Mouse (Mus musculus) T-helper 1 cell (primary cell): ENCODE data around the gene Rad9b.

Experiments
- in situ Hi-C: fragments of 300-600 bp; cut with MboI, MseI; formaldehyde crosslinking; loops from one replicate; pipeline ENCODE4 v1.15.1; 2025; ENCODE audit warnings: high pct_unique_total_duplicates

Rad9b gene

DNA sequence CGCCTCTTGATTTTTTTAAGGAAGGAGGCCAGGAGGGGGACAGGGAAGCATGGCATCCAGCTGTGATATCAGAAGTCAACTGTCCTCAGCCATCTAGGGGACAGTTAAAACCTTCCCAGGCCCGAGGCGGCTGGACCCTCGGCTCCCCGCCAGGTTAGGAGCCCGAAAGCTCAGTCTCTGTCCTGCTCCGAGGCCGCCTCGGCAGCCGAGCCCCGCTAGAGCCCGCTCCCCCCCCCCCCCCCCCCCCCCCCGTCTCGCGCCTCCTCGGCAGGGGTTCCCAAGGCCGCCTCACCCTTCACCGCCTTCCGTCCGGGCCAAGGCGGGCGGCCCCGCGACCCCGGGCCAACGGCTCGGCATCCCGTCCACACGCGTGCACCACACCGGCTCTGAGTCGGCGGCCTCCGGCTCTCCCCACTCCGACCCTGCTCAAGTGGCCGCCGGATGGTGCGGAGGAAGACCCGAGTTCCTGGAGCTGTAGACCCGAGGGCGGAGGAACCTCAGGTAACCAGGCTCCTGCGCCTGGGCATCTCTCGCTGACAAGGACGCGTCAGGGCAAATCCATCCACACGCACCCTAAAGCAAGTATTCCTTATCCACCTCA, 17.7 kb upstream of the Rad9b start, which contains the start of gene Gpn3:
Gene Gpn3, plus strand, starts transcription at position 286 of the 601 bp plus-strand sequence.
- in situ Hi-C loops = no loop called here

DNA sequence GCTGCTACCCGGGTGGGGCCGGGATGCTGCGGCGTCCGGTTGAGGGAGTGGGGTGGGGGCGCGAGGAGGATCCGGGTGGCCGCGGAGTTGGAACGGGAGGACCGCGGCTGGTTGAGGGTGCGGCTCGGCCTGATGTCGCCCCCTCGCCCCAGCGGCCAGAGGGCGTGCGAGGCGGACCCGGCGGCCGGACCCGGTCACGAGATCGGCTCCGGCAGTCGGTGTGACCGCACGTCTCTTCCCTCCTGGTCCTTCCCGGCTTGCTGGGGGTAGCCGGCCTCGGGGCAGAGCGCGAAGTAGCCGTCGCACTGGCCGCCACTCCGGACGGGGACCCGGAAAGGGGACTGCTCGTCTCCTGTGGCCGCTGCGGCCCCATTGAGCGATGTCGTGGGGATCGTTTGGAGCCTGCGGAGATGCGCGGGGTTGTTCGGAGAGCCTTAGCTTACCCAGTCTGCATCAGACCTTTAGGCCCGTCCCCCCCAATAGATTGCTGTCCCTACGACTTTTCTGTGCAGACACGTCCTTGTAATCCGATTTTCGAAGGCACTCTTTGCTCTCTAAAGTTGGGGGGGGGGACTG, 547 bp upstream of the Rad9b start:
- in situ Hi-C loops = loop anchor here (5.0 kb wide), 1 partner anchor 87 kb away; no protein-coding TSS in a partner anchor

DNA sequence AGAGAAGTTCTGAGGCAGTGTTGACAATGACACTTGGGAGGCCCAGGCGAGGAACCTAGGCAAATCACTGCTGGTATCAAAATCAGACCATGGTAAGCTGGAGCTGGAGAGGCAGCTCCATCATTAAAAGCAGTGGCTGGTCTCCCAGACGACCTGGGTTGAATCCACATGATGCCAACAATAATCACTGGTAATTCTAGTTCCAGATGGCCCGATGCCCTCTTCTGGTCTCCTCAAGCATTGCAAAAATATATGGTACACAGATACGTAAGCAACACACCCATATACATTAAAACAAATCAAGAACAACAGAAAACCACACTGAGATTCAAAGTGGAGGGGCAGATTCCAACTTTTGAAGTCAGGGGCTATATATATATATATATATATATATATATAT, 8.3 kb downstream of the Rad9b start:
- in situ Hi-C loops = no loop called here

DNA sequence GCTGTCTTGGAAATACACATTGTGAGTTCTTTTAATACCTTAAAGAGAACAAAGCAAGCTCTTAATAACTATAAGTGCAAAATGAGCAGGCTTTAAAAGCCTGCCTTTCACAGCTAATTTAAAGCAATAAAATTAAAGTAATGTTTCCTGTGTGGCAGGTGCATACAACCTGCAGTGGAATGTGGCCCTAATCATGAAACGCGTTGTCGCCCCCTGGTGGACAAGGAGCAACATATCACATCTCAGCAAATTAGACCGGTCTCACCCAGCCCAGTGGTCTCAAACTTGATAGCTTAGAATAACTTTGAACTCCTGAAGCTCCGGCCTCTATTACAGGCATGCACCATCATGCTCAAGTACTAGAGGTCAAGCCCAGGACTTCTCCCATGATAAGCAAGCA, 9.8 kb downstream of the Rad9b start:
- in situ Hi-C loops = loop anchor here (5.0 kb wide), 1 partner anchor 157 kb away; no protein-coding TSS in a partner anchor

DNA sequence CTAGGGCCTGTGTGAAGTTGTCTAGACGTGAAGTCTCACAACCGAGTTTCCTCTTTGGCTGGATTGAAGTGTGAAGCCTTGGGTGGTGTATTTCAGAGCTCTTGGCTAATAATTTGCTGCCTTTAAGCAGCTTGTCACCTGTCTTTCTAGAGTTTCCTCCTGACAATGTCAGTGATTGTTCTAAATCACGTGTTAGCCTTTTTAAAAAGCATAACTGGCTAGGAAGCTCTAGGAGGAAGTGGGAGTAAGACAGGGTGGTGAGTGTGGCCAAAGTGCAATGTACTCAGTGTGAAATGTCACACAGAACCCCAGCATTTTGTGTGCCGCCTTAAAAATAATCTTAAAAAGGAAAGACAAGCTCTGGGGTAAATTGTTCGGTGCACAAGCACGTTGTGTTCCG, 10.3 kb downstream of the Rad9b start:
- in situ Hi-C loops = loop anchor here (5.0 kb wide), 1 partner anchor 156 kb away; no protein-coding TSS in a partner anchor

DNA sequence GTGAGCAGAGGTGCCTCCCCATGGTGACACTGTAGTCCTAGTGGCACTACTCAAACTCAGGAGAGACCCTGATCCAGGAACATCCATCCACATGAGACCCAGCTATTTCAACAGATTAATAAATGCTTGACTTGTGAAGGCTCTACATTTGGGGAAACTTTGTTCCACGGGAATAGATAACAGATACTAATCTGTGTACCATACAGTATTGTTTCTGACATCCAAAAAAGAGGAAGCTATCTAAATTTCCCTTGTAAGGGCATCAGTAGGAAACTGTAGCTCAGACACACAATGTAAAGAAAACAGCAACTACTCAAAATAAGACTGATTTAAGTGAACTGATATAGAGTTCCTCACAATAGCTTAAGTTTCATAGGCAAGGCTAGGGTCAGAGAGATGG, 11.2 kb downstream of the Rad9b start:
- in situ Hi-C loops = loop anchor here (5.0 kb wide), 1 partner anchor 156 kb away; no protein-coding TSS in a partner anchor

DNA sequence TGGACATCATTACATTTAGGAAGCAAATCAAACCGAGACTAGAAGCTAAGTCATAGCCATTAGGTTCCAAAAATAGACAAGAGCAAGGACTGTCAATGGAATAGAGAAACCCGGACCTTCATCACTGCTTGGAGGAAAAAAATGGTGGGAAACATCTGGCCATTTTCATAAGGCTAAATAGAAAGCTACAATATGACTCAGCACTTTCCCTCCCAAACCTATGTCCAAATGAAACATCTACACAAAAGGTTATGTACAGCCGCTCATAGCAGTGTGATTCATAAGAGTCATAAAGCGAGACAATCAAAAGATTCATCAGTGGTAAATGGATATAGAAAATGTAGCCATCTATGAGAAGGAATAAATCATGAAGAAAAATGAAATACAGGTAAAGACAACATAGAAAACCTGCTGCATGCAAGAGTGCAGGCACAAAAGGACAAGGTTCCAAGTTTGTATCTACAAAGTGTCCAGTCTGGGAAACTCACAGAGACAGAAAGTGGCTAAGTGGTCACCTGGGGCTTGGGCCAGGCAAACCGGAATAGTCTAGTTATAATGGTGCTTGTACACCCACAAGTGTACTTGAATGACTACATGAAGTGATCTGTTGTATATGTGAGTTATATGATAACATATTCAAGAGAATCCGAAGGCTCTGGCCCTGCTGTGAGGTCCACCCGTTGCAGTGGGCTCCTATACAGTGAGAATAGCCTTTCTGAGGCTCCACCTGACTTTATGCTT, 17.3 kb downstream of the Rad9b start:
- in situ Hi-C loops = no loop called here

DNA sequence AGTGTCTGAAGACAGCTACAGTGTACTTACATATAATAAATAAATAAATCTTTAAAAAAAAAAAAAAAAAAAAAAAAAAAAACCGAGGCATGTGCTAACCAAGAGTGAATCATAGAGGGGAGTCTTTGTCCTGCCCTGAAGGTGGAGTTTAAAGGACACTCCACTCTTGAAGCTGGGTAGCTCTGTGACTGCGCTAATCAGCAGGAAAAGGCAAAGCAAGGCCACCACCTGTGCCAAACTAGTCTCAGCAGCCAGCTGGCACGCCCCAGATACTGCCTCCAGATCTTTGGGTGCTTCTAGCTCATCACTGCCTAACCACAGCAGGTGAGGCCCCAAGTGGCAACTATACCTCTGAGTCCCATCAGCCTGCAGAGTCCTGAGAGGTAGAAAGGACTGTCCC, 19.4 kb downstream of the Rad9b start:
- in situ Hi-C loops = no loop called here

DNA sequence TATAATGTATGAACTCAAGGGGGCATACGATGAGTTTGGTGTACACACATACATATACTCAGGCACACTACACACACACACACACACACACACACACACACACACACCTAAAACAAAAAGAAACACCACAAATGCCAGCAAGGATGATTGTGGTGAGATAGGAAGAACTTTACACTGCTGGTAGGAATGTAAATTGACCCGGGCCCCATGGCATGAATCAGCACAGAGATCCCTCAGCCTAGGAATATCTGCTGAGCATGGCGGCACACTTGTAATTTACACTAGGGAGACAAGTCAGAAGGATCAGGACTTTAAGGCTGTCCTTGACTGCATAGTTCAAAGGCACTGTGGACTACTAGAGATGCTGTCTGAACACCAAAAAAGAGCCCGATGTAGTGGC, 23.8 kb downstream of the Rad9b start:
- in situ Hi-C loops = no loop called here

DNA sequence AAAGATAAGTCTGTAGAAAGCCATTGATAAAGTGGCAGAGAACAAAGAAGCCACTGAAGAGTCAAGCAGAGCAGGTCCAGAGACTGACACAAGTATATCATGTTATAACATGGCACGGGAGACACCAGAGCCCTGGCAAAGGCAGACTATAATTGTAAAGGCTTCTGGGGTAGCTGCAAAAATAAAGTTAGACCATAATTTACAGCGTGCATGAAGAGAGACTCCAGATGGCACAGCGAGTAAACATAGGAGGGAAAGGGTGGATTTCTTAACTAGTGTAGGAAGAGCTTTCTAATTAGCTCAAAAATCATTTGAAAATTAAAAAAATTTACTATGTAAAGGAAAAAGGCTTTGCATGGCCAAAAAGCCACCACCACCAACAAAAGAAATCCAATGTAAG, 26.8 kb downstream of the Rad9b start:
- in situ Hi-C loops = no loop called here

DNA sequence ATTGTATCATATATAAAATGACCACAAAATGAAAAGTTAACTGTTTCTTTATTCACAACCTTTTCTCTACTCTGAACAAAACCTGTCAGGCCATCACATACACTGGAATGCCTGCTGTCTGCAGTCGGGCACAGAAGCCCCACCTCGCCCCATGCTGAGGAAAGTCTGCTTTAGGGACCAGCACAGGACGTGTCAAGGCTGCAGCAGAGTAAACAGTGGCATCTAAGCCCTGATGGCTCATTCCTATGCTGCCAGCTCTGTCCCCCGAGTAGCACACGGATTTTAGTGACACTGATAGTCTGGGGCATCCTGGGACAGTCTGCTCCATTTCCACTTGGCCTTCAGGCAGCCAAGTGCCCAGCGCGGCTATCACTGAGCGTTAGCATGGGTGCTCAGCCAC, 28.6 kb downstream of the Rad9b start:
- in situ Hi-C loops = no loop called here

DNA sequence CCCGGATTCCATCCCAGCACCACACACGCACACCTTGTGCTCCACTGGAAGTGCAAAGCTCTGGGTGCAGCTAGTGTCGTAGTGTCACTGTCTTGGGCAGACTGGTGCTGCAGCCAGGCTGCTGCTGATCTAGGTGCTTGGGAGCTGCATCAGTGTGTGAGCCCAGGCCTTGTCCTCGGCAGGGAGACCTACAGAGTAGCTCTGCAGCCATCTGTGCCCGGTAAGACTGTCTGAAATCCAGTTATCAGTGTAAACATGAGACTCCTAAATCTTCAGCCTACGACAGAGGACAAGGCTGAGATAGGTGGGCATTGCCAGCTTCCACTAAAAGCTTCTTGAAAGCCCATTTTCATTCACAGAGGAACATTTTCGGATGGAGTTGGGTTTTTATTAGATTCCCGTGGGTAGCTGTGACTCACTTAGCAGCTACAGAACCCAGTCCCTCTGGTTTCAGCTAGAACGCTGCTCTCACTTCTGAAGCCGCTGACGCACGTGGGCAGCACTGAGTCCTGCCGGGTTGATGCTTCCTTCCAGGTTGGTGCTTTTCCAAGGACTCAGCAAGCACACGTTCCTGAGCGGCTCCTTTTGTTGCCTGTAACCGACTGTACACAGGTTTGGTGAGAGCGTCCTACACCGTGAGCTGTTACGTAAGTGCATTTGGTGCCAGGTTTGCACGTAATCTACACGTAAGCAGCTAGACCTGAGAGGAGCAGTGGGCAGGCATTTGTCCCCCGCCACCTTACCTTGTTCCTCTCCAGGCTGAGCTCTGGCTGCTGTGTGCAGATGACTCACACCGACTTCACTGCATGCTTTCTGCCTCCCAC, 29.2 kb downstream of the Rad9b start:
- in situ Hi-C loops = no loop called here

DNA sequence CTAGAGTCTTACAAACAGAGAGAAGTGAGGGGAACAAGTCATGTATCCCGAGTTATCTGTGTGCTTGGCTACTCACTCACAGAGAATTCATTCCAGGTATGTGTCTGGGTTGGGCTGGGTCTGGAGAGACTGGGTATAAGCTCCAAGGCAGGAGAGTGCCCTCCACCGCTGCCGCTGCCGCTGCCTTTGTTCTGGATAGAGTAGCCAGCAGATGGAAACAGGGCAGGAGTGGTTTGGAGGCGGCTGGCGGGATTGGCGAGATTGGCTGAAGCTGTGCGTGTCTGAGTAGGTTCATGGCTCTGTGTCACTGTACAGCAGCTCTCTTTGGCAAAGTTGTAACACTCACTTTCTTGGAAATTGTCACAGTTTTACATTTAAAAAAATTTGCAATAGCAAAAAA, 30.5 kb downstream of the Rad9b start:
- in situ Hi-C loops = no loop called here

DNA sequence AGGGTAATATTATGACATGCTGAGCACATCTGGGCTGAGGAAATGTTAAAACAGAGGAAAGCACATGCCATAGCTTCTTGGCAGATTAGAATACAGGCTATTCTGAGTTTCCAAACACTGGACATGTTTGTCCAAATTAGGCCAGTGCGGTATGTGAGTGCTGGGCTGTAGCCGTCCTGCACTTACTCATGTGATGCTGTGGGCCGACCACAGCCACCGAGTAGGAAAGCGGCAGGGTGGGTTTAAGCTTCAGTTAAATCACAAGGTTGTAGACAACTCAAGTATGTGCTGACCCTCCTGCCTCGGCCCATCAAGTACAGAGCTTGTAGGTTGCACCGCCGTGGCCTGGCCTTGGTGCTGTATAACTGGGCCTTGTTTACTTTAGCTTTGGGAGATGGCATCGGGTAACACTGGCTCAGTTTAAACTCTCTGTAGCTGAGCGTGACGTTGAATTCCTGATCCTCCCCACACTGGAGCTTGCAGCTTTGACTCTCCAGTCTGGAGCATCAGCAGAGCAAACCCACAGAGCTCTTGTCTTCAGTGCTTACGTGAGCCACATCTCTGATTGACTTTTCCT, 33.7 kb downstream of the Rad9b start:
- in situ Hi-C loops = no loop called here

DNA sequence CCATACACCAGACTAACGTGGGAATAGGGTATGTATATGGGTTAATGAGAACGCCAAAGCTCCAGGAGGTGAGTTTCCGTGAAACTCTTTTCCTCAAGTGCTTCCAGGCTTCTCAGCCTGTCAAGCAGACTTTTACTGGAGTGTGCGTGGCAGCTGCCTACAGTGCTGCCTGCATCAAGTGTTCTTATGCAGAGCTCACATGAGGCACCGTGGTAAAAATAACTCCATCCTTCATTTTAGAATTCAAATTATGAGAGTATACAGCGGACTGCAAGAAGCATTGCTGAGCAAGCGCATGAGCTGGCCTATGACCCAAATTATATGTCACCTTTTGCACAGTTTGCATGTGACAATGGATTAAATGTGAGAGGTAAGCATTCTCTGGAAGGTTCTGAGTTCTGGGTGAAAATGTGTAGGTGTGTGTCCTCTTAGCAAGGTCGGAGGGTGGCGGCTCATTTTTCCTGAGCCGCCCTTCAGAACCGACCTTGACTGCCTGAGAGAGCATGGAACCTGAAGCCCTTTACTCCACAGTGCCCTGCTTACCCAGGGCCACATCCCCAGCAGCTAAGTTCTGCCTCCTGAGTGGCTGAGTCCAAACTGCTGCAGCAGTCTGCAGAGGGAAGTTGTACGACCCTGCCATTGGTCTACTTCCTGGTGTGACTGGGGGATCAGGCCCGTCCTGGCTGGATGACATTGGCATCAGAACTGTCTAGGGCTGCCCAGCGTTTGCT, 34.4 kb downstream of the Rad9b start:
- in situ Hi-C loops = loop anchor here (5.0 kb wide), 1 partner anchor 52 kb away; no protein-coding TSS in a partner anchor

DNA sequence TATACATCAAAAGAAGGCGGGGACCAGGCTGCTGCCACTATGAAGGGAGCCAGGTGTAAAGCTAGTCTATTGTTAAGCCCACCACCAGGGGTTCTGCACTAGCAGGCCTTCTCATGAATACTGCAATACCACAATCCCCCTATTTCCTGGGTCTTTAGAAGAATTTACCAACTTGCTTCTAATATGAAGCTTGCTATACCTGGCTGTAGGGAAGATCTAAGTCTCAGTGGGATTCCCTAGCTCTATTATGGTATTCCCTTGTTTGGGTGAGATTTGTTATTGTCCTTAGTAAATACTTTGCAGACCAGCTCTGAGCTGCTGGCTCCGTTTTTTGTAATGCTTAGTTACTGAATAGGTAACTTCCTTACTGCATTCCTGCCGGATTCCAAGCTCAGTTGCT, 35.1 kb downstream of the Rad9b start:
- in situ Hi-C loops = loop anchor here (5.0 kb wide), 1 partner anchor 52 kb away; no protein-coding TSS in a partner anchor

DNA sequence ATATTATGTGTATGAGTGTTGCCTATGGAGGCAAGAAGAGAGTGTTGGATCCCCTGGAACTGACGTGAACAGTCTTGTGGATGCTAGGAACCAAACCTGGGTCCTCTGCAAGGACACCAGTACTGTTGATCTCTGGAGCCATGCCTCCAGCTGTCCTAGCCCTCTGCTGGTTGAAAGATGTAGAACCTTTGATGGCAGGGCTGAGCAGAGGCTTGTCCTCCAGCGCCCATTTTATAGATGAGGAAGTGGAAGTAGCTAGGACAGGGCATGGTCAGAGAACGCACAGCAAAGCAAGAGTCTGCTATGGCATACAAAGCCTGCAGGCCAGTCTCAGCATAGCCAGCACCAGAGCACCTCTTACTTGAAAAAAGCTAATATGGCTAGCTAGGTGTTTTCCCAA, 35.9 kb downstream of the Rad9b start:
- in situ Hi-C loops = loop anchor here (5.0 kb wide), 1 partner anchor 51 kb away; no protein-coding TSS in a partner anchor

DNA sequence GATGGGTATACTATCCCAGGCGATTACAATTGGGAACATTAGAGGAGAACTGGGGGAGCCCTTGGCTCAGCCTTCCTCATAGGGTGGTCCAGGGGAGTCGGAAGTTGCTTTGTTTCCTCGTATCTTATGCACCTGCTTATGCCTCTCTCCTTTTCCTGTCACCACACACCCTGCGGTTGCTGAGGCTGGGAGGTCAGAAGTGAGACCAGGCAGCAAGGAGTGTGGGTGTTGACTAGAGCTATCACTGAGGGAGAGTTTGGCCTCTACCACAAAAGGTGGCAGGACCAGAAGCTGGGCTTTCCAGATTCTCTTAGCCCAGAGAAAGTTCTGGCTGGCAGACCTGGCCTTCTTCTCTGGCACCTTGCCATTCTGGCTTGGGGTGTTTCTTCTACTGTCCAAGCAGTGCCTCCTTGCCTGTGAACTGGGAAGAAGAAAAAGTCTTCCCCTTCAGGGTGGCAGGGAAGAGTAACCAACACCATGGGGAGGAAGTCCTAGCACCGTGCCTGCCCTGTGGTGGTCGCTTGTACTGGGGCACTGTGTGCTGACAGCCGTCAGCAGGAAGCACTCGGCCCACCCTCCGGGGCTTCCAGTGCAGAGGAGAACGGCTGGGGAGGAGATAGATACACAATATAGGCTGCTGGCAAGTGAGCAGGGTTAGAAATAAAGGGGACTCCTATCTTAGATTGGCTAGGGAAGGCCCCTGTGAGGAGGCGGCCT, 36.5 kb downstream of the Rad9b start:
- in situ Hi-C loops = loop anchor here (5.0 kb wide), 1 partner anchor 50 kb away; no protein-coding TSS in a partner anchor

DNA sequence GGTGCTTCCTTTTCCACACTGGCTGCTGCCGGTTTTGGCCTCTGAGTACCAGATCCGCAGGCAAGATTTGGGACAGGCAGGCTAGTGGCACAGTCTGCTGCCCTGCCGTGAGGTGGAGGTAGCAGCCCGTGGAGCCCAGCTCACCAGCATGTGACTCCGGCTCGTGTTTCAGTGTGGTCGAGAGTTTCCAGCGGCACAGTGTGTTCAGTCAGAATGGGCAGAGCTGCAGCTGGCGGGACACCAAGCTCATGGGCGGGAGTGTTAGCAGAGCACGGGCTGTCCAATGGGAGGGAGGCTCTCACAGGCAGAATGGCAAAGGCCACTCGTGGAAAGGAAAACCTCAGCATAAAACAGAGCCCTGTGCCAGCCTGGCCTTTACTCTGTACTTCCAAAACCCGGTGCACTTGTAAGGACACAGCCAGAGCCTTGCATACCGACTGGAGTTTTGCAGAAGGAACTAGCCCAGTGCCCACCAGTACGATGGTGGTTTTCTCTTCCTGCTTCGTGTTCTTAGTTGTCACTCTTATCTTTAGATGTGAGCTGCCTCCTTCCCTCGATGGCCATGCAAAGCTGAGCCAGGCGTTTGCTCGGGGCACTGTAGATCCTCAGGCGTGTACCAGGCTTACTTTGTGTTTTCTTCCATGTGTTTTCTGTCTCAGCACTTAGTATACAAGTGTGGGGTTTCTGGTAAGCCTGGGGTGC, 38.9 kb downstream of the Rad9b start:
- in situ Hi-C loops = loop anchor here (5.0 kb wide), 1 partner anchor 48 kb away; no protein-coding TSS in a partner anchor
